Mouse (Mus musculus) hindbrain, embryonic 16.5 days (tissue): Measurements from ENCODE around the gene Nlrc4. TPM values are rescaled to one million over a fixed set of nuclear protein-coding genes. Genes with fewer than 3 reads are reported as not detected.
A peak's percentile ranks its signal among the peaks of the same experiment; 100 is the strongest.

Experiments
- ATAC-seq: fragments of 200-750 bp; cut with Nextera tagmentation; 2 replicates; pipeline ENCODE4 v1.8.0; 2017; ENCODE audit warnings: moderate TSS enrichment, moderate library complexity
- H3K27ac ChIP-seq: fragments of 300-500 bp; sonication (generic); 2 replicates; pipeline ENCODE4 v1.5.1; 2014; ENCODE audit warnings: low read depth, mild to moderate bottlenecking, control low read depth, low read length, moderate library complexity
- H3K27me3 ChIP-seq: fragments of 300-500 bp; sonication (generic); replicated peaks from 2 replicates; pipeline ENCODE4 v1.6.1; 2014; ENCODE audit warnings: low read length; ENCODE audit not compliant: control insufficient read depth, insufficient read depth
- H3K36me3 ChIP-seq: fragments of 300-500 bp; sonication (generic); 2 replicates; pipeline ENCODE4 v1.6.1; 2014; ENCODE audit warnings: mild to moderate bottlenecking, low read length, moderate library complexity, mixed read lengths; ENCODE audit not compliant: control insufficient read depth, insufficient read depth
- H3K4me1 ChIP-seq: fragments of 300-500 bp; sonication (generic); 2 replicates; pipeline ENCODE4 v1.6.1; 2014; ENCODE audit warnings: low read depth, low read length; ENCODE audit not compliant: control insufficient read depth, insufficient read depth
- H3K4me2 ChIP-seq: fragments of 300-500 bp; sonication (generic); 2 replicates; pipeline ENCODE4 v1.6.1; 2014; ENCODE audit warnings: mild to moderate bottlenecking, low read length, control low read depth, moderate library complexity
- H3K4me3 ChIP-seq: fragments of 300-500 bp; sonication (generic); 2 replicates; pipeline ENCODE4 v1.5.1; 2014; ENCODE audit warnings: mild to moderate bottlenecking, low read length, control low read depth, moderate library complexity
- H3K9ac ChIP-seq: fragments of 300-500 bp; sonication (generic); 2 replicates; pipeline ENCODE4 v1.6.1; 2014; ENCODE audit warnings: low read depth, mild to moderate bottlenecking, control low read depth, low read length, moderate library complexity
- H3K9me3 ChIP-seq: fragments of 300-500 bp; sonication (generic); 2 replicates; pipeline ENCODE4 v1.6.1; 2014; ENCODE audit warnings: mild to moderate bottlenecking, low read length, moderate library complexity; ENCODE audit not compliant: control insufficient read depth
- WGBS: fragments of 180-500 bp; shearing (Covaris S2); extraction: QIAGEN DNeasy Blood & Tissue Kit; methylation state at CpG from one replicate; pipeline ENCODE4 v1.1.7; 2014; 5-methylcytosine and 5-hydroxymethylcytosine counted together
- polyA plus RNA-seq: library from polyadenylated mRNA; unstranded; fragments of >200 nt; fragmentation: Nextera tagmentation; extraction: Ambion mirVana; gene quantifications from 2 replicates; pipeline ENCODE4 v1.2.1, GENCODE M21; 2015

Gene Nlrc4
- 0.20 and 0.42 TPM in 2 replicates for polyA plus RNA-seq

GRCm38 (mm10) chr17:74458711-74459408 is at the start of gene Nlrc4:
Gene Nlrc4 (minus strand): TSS chr17:74459142.
- Histone ChIP-seq H3K9me3 (no peaks in the 10 kb centered on the region), H3K4me3 (no peak within 1 kb of the TSS), H3K4me1 (no peaks in the 10 kb centered on the region), H3K36me3 (no peaks in the 10 kb centered on the region), H3K4me2 (no peak within 1 kb of the TSS), H3K9ac (no peak within 1 kb of the TSS), H3K27ac (no peak within 1 kb of the TSS), H3K27me3 (no peaks in the 10 kb centered on the region)
- no peak for ATAC-seq
- 62% methylated on average over 8 of the region's 8 CpGs for WGBS

- H3K4me3 ChIP-seq: no peak overlapping the region
- H3K27ac ChIP-seq: no peak overlapping the region
- H3K27me3 ChIP-seq: no peaks in the 10 kb centered on the region
- no peak overlapping the region for H3K9ac ChIP-seq
- no peak overlapping the region for H3K4me2 ChIP-seq
- H3K36me3 ChIP-seq: no peaks in the 10 kb centered on the region
- H3K4me1 ChIP-seq: no peaks in the 10 kb centered on the region
- no peak for ATAC-seq
- 94% methylated on average over 3 of the region's 3 CpGs for WGBS
- H3K9me3 ChIP-seq: no peaks in the 10 kb centered on the region
Measured at GRCm38 (mm10) chr17:74508600-74508999, 49.7 kb upstream of the Nlrc4 start.

- H3K27me3 ChIP-seq: no peaks in the 10 kb centered on the region
- 75% methylated on average over 2 of the region's 2 CpGs for WGBS
- no peak for ATAC-seq
- no peaks in the 10 kb centered on the region for H3K36me3 ChIP-seq
- H3K4me2 ChIP-seq: no peak overlapping the region
- no peak overlapping the region for H3K4me3 ChIP-seq
- H3K9me3 ChIP-seq: no peaks in the 10 kb centered on the region
- H3K27ac ChIP-seq: no peak overlapping the region
- no peak overlapping the region for H3K9ac ChIP-seq
- no peaks in the 10 kb centered on the region for H3K4me1 ChIP-seq
Measured at GRCm38 (mm10) chr17:74507934-74508333, 49.0 kb upstream of the Nlrc4 start.

GRCm38 (mm10) chr17:74501085-74501484 is 42.1 kb upstream of the Nlrc4 start:
- H3K27me3 ChIP-seq: no peaks in the 10 kb centered on the region
- no peak overlapping the region for H3K27ac ChIP-seq
- no peak for ATAC-seq
- no peak overlapping the region for H3K4me2 ChIP-seq
- no peaks in the 10 kb centered on the region for H3K9me3 ChIP-seq
- peaks cover 18% of the 10 kb centered on the region for H3K36me3 ChIP-seq
- H3K9ac ChIP-seq: no peak overlapping the region
- H3K4me3 ChIP-seq: no peak overlapping the region
- H3K4me1 ChIP-seq: no peaks in the 10 kb centered on the region

GRCm38 (mm10) chr17:74500204-74500603 is 41.3 kb upstream of the Nlrc4 start:
- 97% methylated on average over 4 of the region's 4 CpGs for WGBS
- Histone ChIP-seq H3K4me2 (no peak overlapping the region), H3K36me3 (peaks cover 18% of the 10 kb centered on the region), H3K27me3 (no peaks in the 10 kb centered on the region), H3K4me3 (no peak overlapping the region), H3K4me1 (no peaks in the 10 kb centered on the region), H3K9ac (no peak overlapping the region), H3K9me3 (no peaks in the 10 kb centered on the region), H3K27ac (no peak overlapping the region)
- ATAC-seq: no peak

- Histone ChIP-seq H3K36me3 (peaks cover 11% of the 10 kb centered on the region; the same call in 1 of the 2 replicates), H3K4me2 (no peak overlapping the region), H3K4me3 (no peak overlapping the region), H3K9me3 (no peaks in the 10 kb centered on the region), H3K4me1 (peaks cover 10% of the 10 kb centered on the region), H3K9ac (no peak overlapping the region), H3K27ac (no peak overlapping the region), H3K27me3 (no peaks in the 10 kb centered on the region)
- WGBS: 100% methylated on average over 3 of the region's 3 CpGs
- ATAC-seq: no peak
Measured at GRCm38 (mm10) chr17:74491565-74491964, 32.6 kb upstream of the Nlrc4 start.

GRCm38 (mm10) chr17:74489901-74490220 is 30.9 kb upstream of the Nlrc4 start:
- peak overlapping the region; percentile 72 for H3K4me2 ChIP-seq
- H3K27ac ChIP-seq: peak overlapping the region; percentile 74
- no peak for ATAC-seq
- H3K4me3 ChIP-seq: peak overlapping the region; percentile 99
- H3K36me3 ChIP-seq: peaks cover 9% of the 10 kb centered on the region; the same call in 1 of the 2 replicates
- H3K4me1 ChIP-seq: peaks cover 10% of the 10 kb centered on the region
- under 1% methylated on average over 12 of the region's 12 CpGs for WGBS
- no peaks in the 10 kb centered on the region for H3K9me3 ChIP-seq
- H3K27me3 ChIP-seq: no peaks in the 10 kb centered on the region
- peak overlapping the region; percentile 98 for H3K9ac ChIP-seq

- Histone ChIP-seq H3K4me3 (peak within 1 kb of the TSS; percentile 99), H3K36me3 (peaks cover 9% of the 10 kb centered on the region; the same call in 1 of the 2 replicates), H3K9ac (peak within 1 kb of the TSS; percentile 98), H3K9me3 (no peaks in the 10 kb centered on the region), H3K4me2 (peak within 1 kb of the TSS; percentile 72), H3K27ac (peak within 1 kb of the TSS; percentile 74), H3K27me3 (no peaks in the 10 kb centered on the region), H3K4me1 (peaks cover 10% of the 10 kb centered on the region)
- WGBS: 5% methylated on average over 56 of the region's 58 CpGs
- ATAC-seq: peak; percentile 100
Measured at GRCm38 (mm10) chr17:74489024-74489900, 30.3 kb upstream of the Nlrc4 start, which contains the start of gene Yipf4. Gene Yipf4 (plus strand): TSS chr17:74489493.

- WGBS: 86% methylated on average over 14 of the region's 14 CpGs
- Histone ChIP-seq H3K4me3 (no peak overlapping the region), H3K36me3 (no peaks in the 10 kb centered on the region), H3K27ac (no peak overlapping the region), H3K4me2 (no peak overlapping the region), H3K4me1 (no peaks in the 10 kb centered on the region), H3K27me3 (no peaks in the 10 kb centered on the region), H3K9me3 (no peaks in the 10 kb centered on the region), H3K9ac (no peak overlapping the region)
- ATAC-seq: no peak
Measured at GRCm38 (mm10) chr17:74480361-74481069, 21.6 kb upstream of the Nlrc4 start.
